Mouse (Mus musculus) heart, postnatal 4 days (tissue): ENCODE data around the gene Tmem262. TPM values are rescaled to one million over a fixed set of nuclear protein-coding genes. Genes with fewer than 3 reads are reported as not detected.
"Not testable (repeated sequence)": the region's sequence is repeated elsewhere in the genome, so short reads cannot be mapped to it uniquely, and the experiment has no call there.

Experiments used
- DNase-seq: peaks from one replicate; pipeline ENCODE4 v3.0.0; 2021
- total RNA-seq, 2 experiments: library from RNA; stranded (reverse); gene quantifications; 2 replicates each; pipeline ENCODE4 v1.2.3; 2021

Gene Tmem262
- total RNA-seq, result not detected

GRCm38 (mm10) chr19:6079983-6080480 is at the start of gene Tmem262:
Gene Tmem262, plus strand, starts transcription at chr19:6080033.
- DNase-seq, result no peak

- DNase-seq, result no peak
Observed at GRCm38 (mm10) chr19:6030520-6031280, 49.1 kb upstream of the Tmem262 start.

GRCm38 (mm10) chr19:6035966-6036585 is 43.8 kb upstream of the Tmem262 start:
- DNase-seq, result no peak

- no peak for DNase-seq
Observed at GRCm38 (mm10) chr19:6037695-6038094, 42.1 kb upstream of the Tmem262 start.

GRCm38 (mm10) chr19:6038326-6038725 is 41.5 kb upstream of the Tmem262 start:
- DNase-seq, result no peak

- DNase-seq, result no peak
Observed at GRCm38 (mm10) chr19:6040002-6040401, 39.8 kb upstream of the Tmem262 start.

- no peak for DNase-seq
Observed at GRCm38 (mm10) chr19:6042293-6042692, 37.5 kb upstream of the Tmem262 start.

- DNase-seq, result not testable (repeated sequence)
Observed at GRCm38 (mm10) chr19:6044102-6044501, 35.7 kb upstream of the Tmem262 start.

- no peak for DNase-seq
Observed at GRCm38 (mm10) chr19:6045366-6046293, 34.2 kb upstream of the Tmem262 start.

- peak; percentile 89 for DNase-seq
Observed at GRCm38 (mm10) chr19:6046294-6047153, 33.3 kb upstream of the Tmem262 start, which contains the start of gene Syvn1. Gene Syvn1, plus strand, starts transcription at chr19:6046576.

- DNase-seq, result no peak
Observed at GRCm38 (mm10) chr19:6047154-6047898, 32.5 kb upstream of the Tmem262 start.

GRCm38 (mm10) chr19:6047899-6048166 is 32.0 kb upstream of the Tmem262 start:
- no peak for DNase-seq

- DNase-seq, result no peak
Observed at GRCm38 (mm10) chr19:6048681-6049410, 31.0 kb upstream of the Tmem262 start.

- DNase-seq, result no peak
Observed at GRCm38 (mm10) chr19:6052516-6052915, 27.3 kb upstream of the Tmem262 start.

GRCm38 (mm10) chr19:6054296-6054695 is 25.5 kb upstream of the Tmem262 start:
- DNase-seq, result no peak

GRCm38 (mm10) chr19:6056696-6057095 is 23.1 kb upstream of the Tmem262 start:
- no peak for DNase-seq

GRCm38 (mm10) chr19:6057313-6058096 is 22.3 kb upstream of the Tmem262 start, which contains the start of the genes Mrpl49 and Fau:
Gene Mrpl49, minus strand, starts transcription at chr19:6057785.
Gene Fau, plus strand, starts transcription at chr19:6057844.
- peak; percentile 99 for DNase-seq

GRCm38 (mm10) chr19:6058513-6058912 is 21.3 kb upstream of the Tmem262 start:
- no peak for DNase-seq

- DNase-seq, result no peak
Observed at GRCm38 (mm10) chr19:6058966-6059365, 20.9 kb upstream of the Tmem262 start.
